Mouse (Mus musculus): ENCODE measurements around the gene Grid1. TPM values are rescaled to one million over a fixed set of nuclear protein-coding genes. Genes with fewer than 3 reads are reported as not detected.

The Grid1 gene
- polyA plus RNA-seq, 1 experiment from 2014 or later = 2.8 TPM

GRCm38 (mm10) chr14:35110928-35111327, 291.0 kb downstream of the Grid1 start:
- ATAC-seq (ENCODE audit: low FRiP score) = 0 out of 2 replicates have a peak, but pooled peaks have one; percentile 38
- Histone ChIP-seq H3K27me3 (no peaks in the 10 kb centered on the region), H3K36me3 (no peaks in the 10 kb centered on the region), H3K4me1 (peaks cover 12% of the 10 kb centered on the region), H3K27ac (no peak overlapping the region), H3K4me3 (no peak overlapping the region), H3K9ac (no peak overlapping the region), H3K9me3 (replicated peaks) (no peaks in the 10 kb centered on the region), H3K4me2 (replicated peaks) (no peak overlapping the region)
- WGBS = 75% methylated on average over 1 of the region's 1 CpGs

GRCm38 (mm10) chr14:35112327-35113275, 292.7 kb downstream of the Grid1 start:
- Histone ChIP-seq H3K4me2 (replicated peaks) (no peak overlapping the region), H3K36me3 (no peaks in the 10 kb centered on the region), H3K9me3 (replicated peaks) (no peaks in the 10 kb centered on the region), H3K9ac (no peak overlapping the region), H3K27ac (no peak overlapping the region), H3K27me3 (no peaks in the 10 kb centered on the region), H3K4me1 (peaks cover 12% of the 10 kb centered on the region), H3K4me3 (no peak overlapping the region)
- ATAC-seq (ENCODE audit: low FRiP score) = peak; percentile 80
- WGBS = 50% methylated on average over 11 of the region's 11 CpGs

DNA sequence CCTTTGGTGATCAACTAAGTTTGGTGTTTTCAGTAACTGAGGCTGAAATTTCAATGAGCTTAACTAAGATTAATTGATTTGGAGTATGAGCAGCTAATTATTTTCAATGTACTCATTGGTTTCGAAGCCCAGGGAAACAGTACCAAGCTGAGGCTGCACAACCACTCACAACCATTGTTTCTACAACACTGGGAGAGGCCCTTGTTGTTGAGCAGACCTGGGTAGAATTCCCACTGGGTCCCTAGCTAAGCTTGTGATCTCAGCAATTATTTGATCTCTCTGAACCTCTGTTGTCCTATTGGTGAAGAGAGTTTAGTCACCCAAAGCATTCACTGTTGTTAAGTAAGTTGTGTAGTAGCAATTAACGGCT, 293.4 kb downstream of the Grid1 start:
- H3K4me3 ChIP-seq = no peak overlapping the region
- no peaks in the 10 kb centered on the region for H3K36me3 ChIP-seq
- H3K27me3 ChIP-seq = no peaks in the 10 kb centered on the region
- no peak overlapping the region for H3K4me2 ChIP-seq (replicated peaks)
- peak; percentile 24; the same call in 1 of the 2 replicates for ATAC-seq (ENCODE audit: low FRiP score)
- no peak overlapping the region for H3K27ac ChIP-seq
- no peaks in the 10 kb centered on the region for H3K9me3 ChIP-seq (replicated peaks)
- 69% methylated on average over 2 of the region's 2 CpGs for WGBS
- H3K9ac ChIP-seq = no peak overlapping the region
- H3K4me1 ChIP-seq = peaks cover 12% of the 10 kb centered on the region

DNA sequence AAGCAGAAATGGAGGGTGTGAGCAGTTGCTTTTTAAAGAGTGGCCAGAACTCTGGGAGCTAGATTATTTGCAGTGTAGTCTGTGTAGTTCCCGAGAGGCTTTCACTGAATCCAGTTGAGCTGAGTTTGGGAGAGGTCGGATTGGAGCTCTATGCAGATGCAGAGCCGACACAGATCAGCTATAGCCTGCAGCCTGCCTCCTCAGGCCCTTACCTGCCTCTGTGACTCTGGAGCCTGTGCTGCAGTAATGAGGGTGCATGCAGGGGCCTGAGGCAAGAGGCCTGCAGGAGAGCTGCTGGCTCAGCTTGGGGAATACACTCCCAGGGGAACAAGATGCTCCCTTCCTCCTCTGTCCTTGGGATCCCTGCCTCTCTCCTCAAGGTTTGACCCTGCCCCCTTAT, 296.0 kb downstream of the Grid1 start:
- Histone ChIP-seq H3K9me3 (replicated peaks) (no peaks in the 10 kb centered on the region), H3K4me3 (no peak overlapping the region), H3K4me2 (replicated peaks) (no peak overlapping the region), H3K4me1 (peaks cover 12% of the 10 kb centered on the region), H3K27ac (no peak overlapping the region), H3K36me3 (no peaks in the 10 kb centered on the region), H3K9ac (no peak overlapping the region), H3K27me3 (no peaks in the 10 kb centered on the region)
- no peak for ATAC-seq (ENCODE audit: low FRiP score)
- 73% methylated on average over 3 of the region's 3 CpGs for WGBS

- Histone ChIP-seq H3K27ac (no peak overlapping the region), H3K36me3 (no peaks in the 10 kb centered on the region)
- 65% methylated on average over 2 of the region's 2 CpGs for WGBS
Measured at GRCm38 (mm10) chr14:35120089-35120488, 300.2 kb downstream of the Grid1 start.

DNA sequence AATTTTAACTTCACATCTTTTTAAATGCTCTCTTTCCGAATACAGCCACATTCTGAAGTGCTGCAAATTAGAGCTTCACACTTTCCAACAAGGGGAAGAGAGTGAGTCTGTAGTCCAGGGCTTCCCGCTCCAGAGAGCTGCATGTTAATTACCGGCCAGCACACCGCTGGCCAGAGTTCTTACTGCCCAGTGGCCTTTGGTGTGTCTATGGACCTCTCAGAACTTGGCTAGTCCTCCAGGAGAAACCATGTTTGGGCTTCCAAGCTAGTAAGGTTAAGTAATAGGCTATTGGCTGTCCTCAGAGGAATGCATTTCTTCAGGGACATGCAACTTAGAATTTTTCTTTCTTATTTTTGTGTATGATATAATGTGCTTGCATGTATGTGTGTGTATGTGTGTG, 301.0 kb downstream of the Grid1 start:
- ATAC-seq (ENCODE audit: low FRiP score) = no peak
- no peaks in the 10 kb centered on the region for H3K36me3 ChIP-seq
- 91% methylated on average over 4 of the region's 4 CpGs for WGBS

More at GRCm38 (mm10) chr14:35120089-35120488, 300.2 kb downstream of the Grid1 start:
- Histone ChIP-seq H3K9me3 (replicated peaks) (no peaks in the 10 kb centered on the region), H3K9ac (no peak overlapping the region), H3K27me3 (no peaks in the 10 kb centered on the region), H3K4me1 (no peaks in the 10 kb centered on the region), H3K4me2 (replicated peaks) (no peak overlapping the region), H3K4me3 (no peak overlapping the region)
- ATAC-seq (ENCODE audit: low FRiP score) = no peak

DNA sequence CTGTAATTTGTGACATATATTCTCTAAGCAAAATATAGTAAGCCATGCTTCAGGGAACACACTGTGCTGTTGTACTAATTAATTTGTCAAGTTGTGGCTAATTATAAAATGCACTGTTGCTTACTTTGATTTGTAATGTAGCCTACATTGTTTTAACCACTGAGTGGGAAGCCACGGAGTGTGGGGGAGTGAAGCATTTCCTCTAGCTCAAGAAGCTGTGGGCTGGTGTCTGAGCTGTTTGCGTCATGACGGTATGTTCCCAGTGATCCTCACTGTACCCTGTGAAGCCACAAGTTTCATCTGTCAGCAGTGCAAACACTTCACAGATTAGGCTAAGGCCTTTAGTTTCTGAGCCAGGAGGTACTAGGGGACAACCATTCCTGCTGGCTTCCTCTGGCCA, 302.2 kb downstream of the Grid1 start:
- 82% methylated on average over 3 of the region's 3 CpGs for WGBS
- no peak for ATAC-seq (ENCODE audit: low FRiP score)
- Histone ChIP-seq H3K4me1 (no peaks in the 10 kb centered on the region), H3K9me3 (replicated peaks) (no peaks in the 10 kb centered on the region), H3K36me3 (no peaks in the 10 kb centered on the region), H3K4me3 (no peak overlapping the region), H3K27ac (no peak overlapping the region), H3K4me2 (replicated peaks) (no peak overlapping the region), H3K27me3 (no peaks in the 10 kb centered on the region), H3K9ac (no peak overlapping the region)

More for the DNA sequence above, 301.0 kb downstream of the Grid1 start:
- H3K27ac ChIP-seq = no peak overlapping the region
- H3K4me1 ChIP-seq = no peaks in the 10 kb centered on the region
- H3K9ac ChIP-seq = no peak overlapping the region
- no peak overlapping the region for H3K4me2 ChIP-seq (replicated peaks)
- H3K27me3 ChIP-seq = no peaks in the 10 kb centered on the region
- H3K4me3 ChIP-seq = no peak overlapping the region
- no peaks in the 10 kb centered on the region for H3K9me3 ChIP-seq (replicated peaks)

GRCm38 (mm10) chr14:35123260-35123875, 303.5 kb downstream of the Grid1 start:
- no peak overlapping the region for H3K27ac ChIP-seq
- no peak overlapping the region for H3K4me2 ChIP-seq (replicated peaks)
- H3K4me1 ChIP-seq = no peaks in the 10 kb centered on the region
- no peaks in the 10 kb centered on the region for H3K9me3 ChIP-seq (replicated peaks)
- H3K27me3 ChIP-seq = no peaks in the 10 kb centered on the region
- no peaks in the 10 kb centered on the region for H3K36me3 ChIP-seq
- no peak for ATAC-seq (ENCODE audit: low FRiP score)
- no peak overlapping the region for H3K9ac ChIP-seq
- H3K4me3 ChIP-seq = no peak overlapping the region
- 83% methylated on average over 5 of the region's 5 CpGs for WGBS

DNA sequence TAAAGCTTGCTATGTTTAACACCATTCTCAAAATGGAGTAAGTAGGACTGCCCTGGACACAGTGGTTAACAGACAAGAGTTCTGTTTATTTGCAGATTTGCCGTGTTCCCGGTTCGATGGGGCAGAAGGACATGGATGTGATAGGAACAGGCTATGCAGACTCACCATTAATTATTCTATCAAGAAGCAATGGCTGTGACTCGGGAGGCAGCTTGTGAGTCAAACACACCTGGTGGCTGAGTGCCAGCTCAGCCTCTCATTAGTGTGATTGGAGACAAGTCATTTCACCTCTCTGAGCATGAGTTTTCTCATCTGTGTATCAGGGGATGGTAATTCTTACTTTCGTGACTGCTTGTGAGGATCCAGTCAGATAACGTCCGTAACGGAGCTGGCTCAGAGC, 307.7 kb downstream of the Grid1 start:
- no peak overlapping the region for H3K4me3 ChIP-seq
- no peak for ATAC-seq (ENCODE audit: low FRiP score)
- WGBS = 94% methylated on average over 8 of the region's 8 CpGs

DNA sequence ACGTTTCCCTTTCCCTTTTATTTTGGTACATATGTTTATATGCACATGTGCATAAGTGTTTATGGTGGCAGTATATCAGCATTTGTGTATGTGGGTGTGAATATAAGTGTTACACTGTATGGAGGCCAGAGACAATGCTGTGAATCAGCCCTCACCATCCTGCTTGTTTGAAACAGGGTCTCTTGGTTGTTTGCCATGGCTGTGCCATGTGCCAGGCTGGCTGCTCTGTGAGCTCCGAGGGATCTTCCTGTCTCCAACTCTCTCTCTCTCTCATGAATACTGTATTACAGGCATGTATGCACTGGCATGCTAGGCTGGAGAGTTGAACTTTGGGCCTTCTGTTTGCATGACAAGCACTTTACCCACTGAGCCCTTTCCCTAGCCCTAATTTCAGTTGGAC, 315.1 kb downstream of the Grid1 start:
- H3K36me3 ChIP-seq = no peaks in the 10 kb centered on the region
- 92% methylated on average over 2 of the region's 2 CpGs for WGBS
- no peaks in the 10 kb centered on the region for H3K9me3 ChIP-seq (replicated peaks)
- ATAC-seq (ENCODE audit: low FRiP score) = no peak
- H3K4me2 ChIP-seq (replicated peaks) = no peak overlapping the region
- no peak overlapping the region for H3K9ac ChIP-seq
- H3K4me3 ChIP-seq = no peak overlapping the region
- H3K4me1 ChIP-seq = no peaks in the 10 kb centered on the region
- H3K27ac ChIP-seq = no peak overlapping the region
- H3K27me3 ChIP-seq = no peaks in the 10 kb centered on the region

More for the DNA sequence above, 307.7 kb downstream of the Grid1 start:
- Histone ChIP-seq H3K4me1 (no peaks in the 10 kb centered on the region), H3K27me3 (no peaks in the 10 kb centered on the region), H3K36me3 (no peaks in the 10 kb centered on the region), H3K27ac (no peak overlapping the region), H3K9me3 (replicated peaks) (no peaks in the 10 kb centered on the region), H3K4me2 (replicated peaks) (no peak overlapping the region), H3K9ac (no peak overlapping the region)

DNA sequence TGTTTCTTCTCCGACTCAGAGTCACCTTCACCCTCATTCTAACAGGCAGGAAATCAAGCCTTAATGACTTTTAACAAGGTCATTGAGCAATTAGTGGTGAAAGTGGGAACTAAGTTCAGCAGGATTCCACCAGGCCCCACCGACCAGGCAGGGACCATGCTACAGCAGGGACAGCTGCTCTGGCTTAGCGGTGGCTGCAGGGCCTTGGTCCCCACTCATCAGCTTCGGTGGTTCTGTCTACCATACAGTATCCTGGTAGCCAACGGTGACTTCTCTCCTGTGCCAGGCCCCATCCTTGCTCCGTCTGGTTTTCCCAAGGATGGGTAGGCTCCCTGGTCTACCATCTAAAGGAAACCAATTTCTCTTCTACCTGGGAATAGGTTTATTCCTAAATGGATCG, 318.2 kb downstream of the Grid1 start:
- H3K27ac ChIP-seq = no peak overlapping the region
- H3K27me3 ChIP-seq = no peaks in the 10 kb centered on the region
- no peaks in the 10 kb centered on the region for H3K36me3 ChIP-seq
- H3K4me2 ChIP-seq (replicated peaks) = no peak overlapping the region
- no peaks in the 10 kb centered on the region for H3K9me3 ChIP-seq (replicated peaks)
- H3K4me1 ChIP-seq = no peaks in the 10 kb centered on the region
- no peak overlapping the region for H3K4me3 ChIP-seq
- no peak for ATAC-seq (ENCODE audit: low FRiP score)
- WGBS = 84% methylated on average over 7 of the region's 7 CpGs
- H3K9ac ChIP-seq = no peak overlapping the region

- no peaks in the 10 kb centered on the region for H3K9me3 ChIP-seq (replicated peaks)
- no peaks in the 10 kb centered on the region for H3K27me3 ChIP-seq
- no peaks in the 10 kb centered on the region for H3K4me1 ChIP-seq
- WGBS = 71% methylated on average over 7 of the region's 7 CpGs
- H3K4me3 ChIP-seq = no peak overlapping the region
- ATAC-seq (ENCODE audit: low FRiP score) = no peak
- no peaks in the 10 kb centered on the region for H3K36me3 ChIP-seq
- H3K4me2 ChIP-seq (replicated peaks) = no peak overlapping the region
- H3K9ac ChIP-seq = no peak overlapping the region
- no peak overlapping the region for H3K27ac ChIP-seq
Measured at GRCm38 (mm10) chr14:35139824-35140223, 319.9 kb downstream of the Grid1 start.

Measured in hindbrain, embryonic 12.5 days (tissue).